Mouse (Mus musculus): Measurements from ENCODE around the gene Mbnl1. TPM values are rescaled to one million over a fixed set of nuclear protein-coding genes. Genes with fewer than 3 reads are reported as not detected.

Gene Mbnl1
- polyA plus RNA-seq, 1 experiment from 2014 or later, result 49.9 TPM

GRCm38 (mm10) chr3:60565204-60565603, 92.6 kb downstream of the Mbnl1 start:
- ATAC-seq (ENCODE audit: low FRiP score), result no peak
- Histone ChIP-seq H3K4me3 (no peak overlapping the region), H3K4me1 (replicated peaks) (peaks cover 56% of the 10 kb centered on the region), H3K4me2 (no peak overlapping the region), H3K27me3 (no peaks in the 10 kb centered on the region), H3K36me3 (no peaks in the 10 kb centered on the region), H3K9ac (no peak overlapping the region), H3K9me3 (no peaks in the 10 kb centered on the region), H3K27ac (no peak overlapping the region)
- WGBS, result 77% methylated on average over 3 of the region's 3 CpGs

GRCm38 (mm10) chr3:60565950-60566349, 93.3 kb downstream of the Mbnl1 start:
- no peak for ATAC-seq (ENCODE audit: low FRiP score)
- H3K27me3 ChIP-seq, result no peaks in the 10 kb centered on the region
- H3K9ac ChIP-seq, result no peak overlapping the region
- H3K36me3 ChIP-seq, result no peaks in the 10 kb centered on the region
- no peaks in the 10 kb centered on the region for H3K9me3 ChIP-seq
- H3K27ac ChIP-seq, result peak overlapping the region; percentile 61
- no peak overlapping the region for H3K4me3 ChIP-seq
- WGBS, result 73% methylated on average over 3 of the region's 3 CpGs
- peaks cover 56% of the 10 kb centered on the region for H3K4me1 ChIP-seq (replicated peaks)
- no peak overlapping the region for H3K4me2 ChIP-seq

- Histone ChIP-seq H3K27ac (no peak overlapping the region), H3K9me3 (no peaks in the 10 kb centered on the region), H3K27me3 (no peaks in the 10 kb centered on the region), H3K4me1 (replicated peaks) (peaks cover 53% of the 10 kb centered on the region), H3K36me3 (no peaks in the 10 kb centered on the region), H3K4me3 (no peak overlapping the region), H3K4me2 (no peak overlapping the region), H3K9ac (no peak overlapping the region)
- WGBS, result 21% methylated on average over 1 of the region's 1 CpGs
- no peak for ATAC-seq (ENCODE audit: low FRiP score)
Measured at GRCm38 (mm10) chr3:60568171-60568684, 95.6 kb downstream of the Mbnl1 start.

- peak overlapping the region; percentile 15; the same call in 1 of the 2 replicates for H3K27ac ChIP-seq
- peaks cover 46% of the 10 kb centered on the region for H3K4me1 ChIP-seq (replicated peaks)
- 53% methylated on average over 6 of the region's 6 CpGs for WGBS
Measured at GRCm38 (mm10) chr3:60568801-60569568, 96.4 kb downstream of the Mbnl1 start.

DNA sequence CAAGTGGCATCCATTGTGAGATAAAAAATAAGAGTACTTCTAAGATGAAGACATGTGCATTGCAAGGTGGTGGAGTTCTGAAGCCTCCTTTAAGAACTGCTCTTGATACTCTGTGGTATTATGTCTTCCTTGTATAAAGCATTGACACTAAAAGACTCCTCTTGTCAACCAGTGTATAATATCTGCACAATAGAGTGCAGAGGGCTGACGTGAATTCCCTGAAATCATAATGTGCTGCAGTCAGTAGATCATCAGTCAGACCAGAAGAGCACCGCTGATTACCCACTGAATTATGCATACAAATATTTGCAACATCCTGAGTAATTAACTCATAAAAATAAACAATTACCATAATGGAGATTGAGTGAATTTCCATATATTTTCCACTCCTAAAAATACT, 97.2 kb downstream of the Mbnl1 start:
- ATAC-seq (ENCODE audit: low FRiP score), result peak; percentile 60; the same call in 1 of the 2 replicates
- no peaks in the 10 kb centered on the region for H3K9me3 ChIP-seq
- no peak overlapping the region for H3K4me2 ChIP-seq
- H3K27me3 ChIP-seq, result no peaks in the 10 kb centered on the region
- H3K36me3 ChIP-seq, result no peaks in the 10 kb centered on the region
- H3K9ac ChIP-seq, result no peak overlapping the region
- H3K4me3 ChIP-seq, result no peak overlapping the region
- peak overlapping the region; percentile 15; the same call in 1 of the 2 replicates for H3K27ac ChIP-seq
- 32% methylated on average over 2 of the region's 2 CpGs for WGBS
- H3K4me1 ChIP-seq (replicated peaks), result peaks cover 38% of the 10 kb centered on the region

More at GRCm38 (mm10) chr3:60568801-60569568, 96.4 kb downstream of the Mbnl1 start:
- ATAC-seq (ENCODE audit: low FRiP score), result peak; percentile 49; the same call in 1 of the 2 replicates
- H3K9ac ChIP-seq, result no peak overlapping the region
- H3K9me3 ChIP-seq, result no peaks in the 10 kb centered on the region
- H3K4me2 ChIP-seq, result no peak overlapping the region
- no peaks in the 10 kb centered on the region for H3K36me3 ChIP-seq
- no peaks in the 10 kb centered on the region for H3K27me3 ChIP-seq
- no peak overlapping the region for H3K4me3 ChIP-seq

- no peaks in the 10 kb centered on the region for H3K27me3 ChIP-seq
- no peak overlapping the region for H3K4me3 ChIP-seq
- H3K9me3 ChIP-seq, result no peaks in the 10 kb centered on the region
- no peaks in the 10 kb centered on the region for H3K36me3 ChIP-seq
- no peak for ATAC-seq (ENCODE audit: low FRiP score)
- H3K4me1 ChIP-seq (replicated peaks), result peaks cover 33% of the 10 kb centered on the region
- 62% methylated on average over 5 of the region's 5 CpGs for WGBS
- no peak overlapping the region for H3K4me2 ChIP-seq
- no peak overlapping the region for H3K9ac ChIP-seq
- H3K27ac ChIP-seq, result no peak overlapping the region
Measured at GRCm38 (mm10) chr3:60570491-60571022, 97.9 kb downstream of the Mbnl1 start.

DNA sequence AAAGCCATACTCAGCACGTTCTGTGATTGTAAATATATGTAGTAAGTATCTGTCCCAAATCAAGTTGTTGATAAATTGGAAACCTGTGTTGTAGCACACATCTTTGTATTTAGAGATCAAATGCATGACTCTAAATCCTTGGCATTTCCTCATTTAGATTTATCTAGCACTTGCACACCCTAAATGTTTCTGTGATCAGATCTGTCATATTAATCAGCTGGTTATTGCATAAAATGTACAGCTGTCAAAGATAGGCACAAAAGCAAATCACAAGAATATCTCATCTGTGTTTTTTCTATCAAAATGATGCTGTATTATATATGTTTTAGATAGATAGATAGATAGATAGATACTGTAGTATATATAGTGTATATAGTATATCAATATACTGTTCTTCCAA, 98.9 kb downstream of the Mbnl1 start:
- H3K27ac ChIP-seq, result no peak overlapping the region
- no peak overlapping the region for H3K9ac ChIP-seq
- ATAC-seq (ENCODE audit: low FRiP score), result no peak
- H3K9me3 ChIP-seq, result no peaks in the 10 kb centered on the region
- no peak overlapping the region for H3K4me2 ChIP-seq
- H3K4me3 ChIP-seq, result no peak overlapping the region
- no peaks in the 10 kb centered on the region for H3K36me3 ChIP-seq
- 81% methylated on average over 1 of the region's 1 CpGs for WGBS
- peaks cover 31% of the 10 kb centered on the region for H3K4me1 ChIP-seq (replicated peaks)
- H3K27me3 ChIP-seq, result no peaks in the 10 kb centered on the region

DNA sequence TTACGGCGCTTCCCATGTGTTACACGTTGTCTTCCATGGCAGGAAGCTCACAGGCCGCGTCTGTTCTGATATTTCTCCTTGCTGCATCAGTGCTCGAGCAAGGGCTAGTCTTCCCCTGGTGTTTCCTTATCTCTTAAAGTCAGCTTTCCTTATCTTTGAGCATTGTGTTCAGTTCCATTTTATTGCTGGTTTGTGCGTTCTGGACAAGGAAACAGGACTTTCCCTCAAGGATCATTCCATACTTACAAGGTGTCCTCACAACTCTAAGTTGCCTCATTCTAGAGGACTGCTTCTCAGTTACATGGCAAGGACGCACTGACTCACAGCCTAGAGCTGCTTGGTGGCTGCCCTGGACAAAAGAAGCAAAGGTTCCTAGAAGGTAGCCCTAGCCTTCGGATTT, 101.6 kb downstream of the Mbnl1 start:
- no peak overlapping the region for H3K4me3 ChIP-seq
- H3K9ac ChIP-seq, result no peak overlapping the region
- no peak overlapping the region for H3K4me2 ChIP-seq
- H3K9me3 ChIP-seq, result no peaks in the 10 kb centered on the region
- H3K4me1 ChIP-seq (replicated peaks), result peaks cover 35% of the 10 kb centered on the region
- H3K27me3 ChIP-seq, result no peaks in the 10 kb centered on the region
- 93% methylated on average over 9 of the region's 9 CpGs for WGBS
- no peak for ATAC-seq (ENCODE audit: low FRiP score)
- H3K36me3 ChIP-seq, result no peaks in the 10 kb centered on the region
- H3K27ac ChIP-seq, result no peak overlapping the region

- Histone ChIP-seq H3K27ac (no peak overlapping the region), H3K4me1 (replicated peaks) (peaks cover 28% of the 10 kb centered on the region), H3K27me3 (no peaks in the 10 kb centered on the region), H3K9ac (no peak overlapping the region), H3K4me2 (no peak overlapping the region), H3K36me3 (no peaks in the 10 kb centered on the region), H3K4me3 (no peak overlapping the region), H3K9me3 (no peaks in the 10 kb centered on the region)
- ATAC-seq (ENCODE audit: low FRiP score), result no peak
- WGBS, result 87% methylated on average over 4 of the region's 4 CpGs
Measured at GRCm38 (mm10) chr3:60574849-60575524, 102.4 kb downstream of the Mbnl1 start.

- no peaks in the 10 kb centered on the region for H3K27me3 ChIP-seq
- H3K4me3 ChIP-seq, result no peak overlapping the region
- no peaks in the 10 kb centered on the region for H3K9me3 ChIP-seq
- no peak overlapping the region for H3K9ac ChIP-seq
- H3K4me1 ChIP-seq (replicated peaks), result peaks cover 31% of the 10 kb centered on the region
- no peak overlapping the region for H3K4me2 ChIP-seq
- WGBS, result 51% methylated on average over 2 of the region's 2 CpGs
- ATAC-seq (ENCODE audit: low FRiP score), result no peak
- peak overlapping the region; percentile 35; the same call in 1 of the 2 replicates for H3K27ac ChIP-seq
- H3K36me3 ChIP-seq, result no peaks in the 10 kb centered on the region
Measured at GRCm38 (mm10) chr3:60575945-60576344, 103.3 kb downstream of the Mbnl1 start.

DNA sequence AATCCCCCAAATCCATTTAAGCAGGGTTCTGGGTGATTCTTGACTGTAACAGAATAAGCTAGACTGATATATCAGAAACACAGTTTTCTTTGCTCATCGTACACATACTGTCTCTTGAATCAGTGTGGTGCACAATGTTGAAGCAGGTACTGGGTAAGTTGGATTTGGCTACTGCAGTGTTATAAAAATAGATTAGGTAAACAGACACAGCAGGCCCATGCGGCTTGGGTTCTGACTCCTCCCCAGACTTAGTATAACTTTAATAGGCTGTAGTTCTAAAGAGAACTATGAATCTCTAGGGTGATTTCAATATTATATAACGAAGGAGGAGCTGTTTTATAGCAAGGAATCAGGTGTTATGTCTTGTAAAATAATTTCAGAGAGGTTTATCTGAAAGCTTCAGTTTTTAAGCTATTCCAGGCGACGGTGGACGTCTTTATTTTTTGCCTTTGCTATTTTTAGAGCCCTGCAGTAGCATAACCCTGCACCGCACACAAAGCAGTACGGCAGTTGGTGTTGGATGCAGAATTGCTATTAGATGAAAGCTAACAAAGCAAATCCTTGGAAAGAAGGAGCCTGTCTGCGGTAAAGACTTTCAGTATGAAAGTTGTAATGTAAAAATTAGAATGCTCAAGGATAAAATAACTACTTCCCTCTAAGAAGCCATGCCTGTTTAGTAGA, 103.9 kb downstream of the Mbnl1 start:
- WGBS, result 72% methylated on average over 9 of the region's 9 CpGs
- Histone ChIP-seq H3K9ac (no peak overlapping the region), H3K4me3 (no peak overlapping the region), H3K27me3 (no peaks in the 10 kb centered on the region), H3K9me3 (no peaks in the 10 kb centered on the region), H3K27ac (peak overlapping the region; percentile 40; the same call in 1 of the 2 replicates), H3K36me3 (no peaks in the 10 kb centered on the region), H3K4me2 (no peak overlapping the region), H3K4me1 (replicated peaks) (peaks cover 26% of the 10 kb centered on the region)
- ATAC-seq (ENCODE audit: low FRiP score), result no peak

- Histone ChIP-seq H3K27ac (no peak overlapping the region), H3K27me3 (no peaks in the 10 kb centered on the region), H3K9me3 (no peaks in the 10 kb centered on the region), H3K4me1 (replicated peaks) (peaks cover 39% of the 10 kb centered on the region), H3K4me3 (no peak overlapping the region), H3K4me2 (no peak overlapping the region), H3K36me3 (no peaks in the 10 kb centered on the region), H3K9ac (no peak overlapping the region)
- WGBS, result 96% methylated on average over 4 of the region's 4 CpGs
- ATAC-seq (ENCODE audit: low FRiP score), result no peak
Measured at GRCm38 (mm10) chr3:60579880-60580279, 107.2 kb downstream of the Mbnl1 start.
